Mouse (Mus musculus): ENCODE data around the gene Zc3hav1.

GRCm38 (mm10) chr6:38293708-38294107 is 60.7 kb downstream of the Zc3hav1 start:
- TF ChIP-seq CTCF (IDR thresholded peaks at IDR 0.05; ENCODE audit: borderline replicate concordance, extremely low read depth, insufficient read depth, insufficient read length) (peak; percentile 26; the same call in 1 of the 2 replicates), POLR2A (IDR thresholded peaks at IDR 0.05; ENCODE audit: borderline replicate concordance, extremely low read depth, insufficient read depth, insufficient read length, poor library complexity, severe bottlenecking) (no peak)

All from brain, embryonic 14.5 days (tissue).